Mouse (Mus musculus): ENCODE measurements around the gene Smox.

DNA sequence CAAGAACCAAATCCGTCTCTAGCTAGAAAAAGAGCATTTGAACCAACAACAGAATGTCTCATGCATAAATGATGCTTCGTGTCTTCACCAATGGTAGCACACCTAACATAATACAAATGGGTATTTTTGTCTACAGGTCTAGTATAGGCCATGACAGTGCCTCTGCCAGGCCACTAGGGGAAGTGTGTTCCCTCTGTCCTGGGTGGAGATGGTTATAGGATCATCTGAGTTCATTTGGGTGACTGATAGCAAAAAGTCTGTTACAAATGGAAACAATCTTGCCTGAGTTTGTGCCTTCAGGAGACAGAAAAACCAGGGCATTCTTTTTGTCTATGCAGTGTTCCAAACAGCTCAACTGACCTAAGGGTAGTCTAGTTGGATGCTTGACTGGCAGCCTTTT lies 2.4 kb upstream of the Smox start:
- TF ChIP-seq POLR2A (IDR thresholded peaks at IDR 0.05; ENCODE audit: control insufficient read depth, low read depth, low read length), result no peak
- TF ChIP-seq CTCF (IDR thresholded peaks at IDR 0.05; ENCODE audit: control insufficient read depth, insufficient read depth, insufficient replicate concordance, low read depth, low read length), result no peak; the same call in 1 of the 2 replicates
